Mouse (Mus musculus) G1E-ER4 (cell line): Measurements from ENCODE around the gene Rhbdf1. TPM values are rescaled to one million over a fixed set of nuclear protein-coding genes. Genes with fewer than 3 reads are reported as not detected.

Experiments used
- GATA1 ChIP-seq: IDR thresholded peaks from one replicate; pipeline ENCODE4 v1.8.0; 2012; ENCODE audit warnings: low read length, inconsistent platforms
- polyA plus RNA-seq: library from polyadenylated mRNA; stranded (reverse); fragments of >175 nt; gene quantifications from 2 replicates; pipeline ENCODE4 v1.2.3, GENCODE M21; 2012

Gene Rhbdf1
- 2.0 and 2.9 TPM in 2 replicates for polyA plus RNA-seq

GRCm38 (mm10) chr11:32221951-32222409 lies at the start of gene Rhbdf1:
Rhbdf1 (minus strand) TSS chr11:32222300.
- TF ChIP-seq GATA1: no peak

DNA sequence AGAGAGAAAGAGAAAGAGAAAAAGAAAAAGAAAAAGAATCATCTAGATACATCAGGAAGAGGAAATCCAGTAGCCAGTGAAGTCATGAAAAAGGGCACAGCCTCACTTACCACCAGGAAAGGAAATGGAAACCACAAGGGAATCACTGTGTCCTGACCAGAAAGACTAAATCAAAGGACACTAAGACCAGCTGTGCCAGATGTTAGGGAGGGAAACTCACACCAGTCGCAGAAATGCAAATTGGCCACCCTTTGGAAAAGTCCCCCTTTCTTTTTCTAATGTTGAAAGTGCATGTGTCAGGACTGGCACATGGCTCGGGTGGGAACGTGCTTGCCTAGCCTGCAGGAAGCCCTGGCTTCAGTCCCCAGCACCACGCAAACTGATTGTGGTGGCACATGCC lies 49.1 kb upstream of the Rhbdf1 start:
- TF ChIP-seq GATA1: no peak

GRCm38 (mm10) chr11:32268952-32269351 lies 46.9 kb upstream of the Rhbdf1 start:
- no peak for TF ChIP-seq GATA1

DNA sequence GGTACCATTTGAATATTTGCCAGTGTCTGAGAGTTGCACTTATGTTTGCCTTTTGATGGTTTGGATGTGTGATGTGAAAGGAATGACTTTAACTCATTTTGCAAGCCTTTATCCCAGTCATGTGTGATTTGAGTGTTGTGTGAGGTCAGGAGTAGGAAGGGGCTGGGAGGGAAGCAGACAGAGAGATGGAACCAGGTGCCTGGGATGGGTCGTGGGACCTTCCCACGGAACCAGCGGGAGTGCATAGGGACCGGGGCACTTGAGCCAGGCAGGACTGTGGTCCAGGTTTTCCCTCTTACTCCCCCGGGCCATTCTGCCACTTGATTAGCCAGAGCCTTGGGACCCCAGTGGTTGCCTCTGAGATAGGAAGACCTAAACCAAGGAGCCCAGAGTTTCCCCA lies 45.9 kb upstream of the Rhbdf1 start:
- no peak for TF ChIP-seq GATA1

DNA sequence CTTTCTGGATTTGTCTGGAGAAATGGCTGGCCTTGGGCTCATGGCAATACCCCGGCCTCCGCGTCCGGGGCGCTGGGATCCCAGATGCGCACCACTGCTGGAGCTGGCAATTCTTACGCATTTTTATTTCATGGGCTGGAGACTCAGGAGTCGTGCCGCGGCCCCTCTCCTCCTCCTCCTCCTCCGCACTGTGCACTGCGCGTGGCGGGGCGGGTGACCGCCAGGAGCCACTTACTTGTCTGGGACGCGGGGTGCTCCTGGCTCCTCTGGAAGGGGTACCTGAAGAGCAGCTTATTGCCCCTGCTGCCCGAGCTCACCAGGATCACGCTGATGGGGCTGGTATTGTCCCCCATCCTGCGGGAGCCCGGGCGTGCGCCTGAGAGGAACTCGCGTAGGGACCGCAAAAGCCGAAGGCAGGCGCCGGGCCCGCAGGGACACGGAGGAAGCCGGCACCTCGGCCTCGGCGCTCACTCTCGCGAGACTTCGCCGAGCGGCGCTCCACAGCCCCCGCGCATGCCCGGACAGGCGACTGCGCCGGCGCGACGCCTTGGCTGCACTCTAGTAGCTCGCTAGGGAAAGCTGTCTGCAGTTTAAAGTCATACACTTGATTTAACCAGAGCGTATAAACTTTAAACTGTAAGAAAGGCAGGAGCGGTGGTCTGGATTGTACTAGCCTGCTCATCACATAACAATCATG lies 45.2 kb upstream of the Rhbdf1 start, which contains the start of gene Nprl3:
TSS of gene Nprl3 (minus strand) at position 520 of the 697 bp plus-strand sequence.
- no peak for TF ChIP-seq GATA1

DNA sequence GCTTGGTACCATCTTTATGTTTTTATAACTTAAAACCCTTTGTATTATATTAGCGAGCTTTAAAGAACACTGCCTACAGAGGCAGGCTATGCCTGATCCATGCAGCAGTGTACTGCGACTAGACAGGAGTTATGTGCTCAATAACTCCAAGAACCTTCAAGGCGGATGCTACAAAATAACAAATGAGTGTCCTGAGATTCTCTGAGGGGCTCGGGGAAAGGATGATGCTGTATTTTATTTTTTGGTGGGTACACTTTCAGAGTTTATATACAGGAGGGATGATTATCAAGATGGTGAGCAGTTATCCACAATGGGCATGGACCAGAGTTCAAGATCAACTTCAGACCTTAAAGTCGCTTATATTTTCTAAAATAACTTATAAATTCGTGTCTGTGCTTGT lies 44.7 kb upstream of the Rhbdf1 start:
- no peak for TF ChIP-seq GATA1

- no peak for TF ChIP-seq GATA1
Observed at GRCm38 (mm10) chr11:32266194-32266593, 44.1 kb upstream of the Rhbdf1 start.

GRCm38 (mm10) chr11:32265117-32265738 lies 43.1 kb upstream of the Rhbdf1 start:
- TF ChIP-seq GATA1: peak; percentile 39

DNA sequence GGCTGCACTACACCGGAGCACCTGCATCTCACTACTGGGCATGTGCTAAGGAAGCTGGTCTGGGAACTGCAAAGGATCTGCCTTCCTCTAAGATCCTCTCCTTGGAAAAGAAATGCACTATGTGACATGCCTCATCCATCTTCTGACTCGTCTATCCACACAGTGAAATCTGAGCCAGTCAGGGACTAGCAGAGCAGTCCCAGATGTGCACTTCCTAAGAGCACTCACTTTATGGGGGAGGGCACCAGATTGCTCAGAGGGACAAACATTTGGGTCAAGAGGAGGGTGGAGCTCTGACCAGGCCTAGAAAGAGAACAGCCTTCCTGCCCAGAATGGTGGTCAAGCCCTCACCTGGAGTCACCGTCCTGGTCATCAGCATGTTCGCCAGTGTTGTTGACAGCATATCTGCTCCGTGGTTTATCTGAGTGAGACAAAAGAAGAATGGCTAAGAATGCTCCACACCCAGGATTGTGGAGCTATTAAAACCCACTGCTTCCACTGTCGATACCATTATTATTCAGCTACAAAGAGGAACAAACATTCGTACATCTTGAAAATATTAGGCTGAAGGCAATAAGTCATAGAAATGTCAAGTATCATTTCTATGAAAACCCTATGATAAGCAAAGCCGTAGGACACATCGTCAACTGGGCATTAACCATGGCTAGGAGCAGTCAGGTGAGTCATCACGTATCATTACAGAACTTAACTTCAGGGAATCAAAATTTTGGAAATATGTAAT lies 40.7 kb upstream of the Rhbdf1 start:
- no peak for TF ChIP-seq GATA1

DNA sequence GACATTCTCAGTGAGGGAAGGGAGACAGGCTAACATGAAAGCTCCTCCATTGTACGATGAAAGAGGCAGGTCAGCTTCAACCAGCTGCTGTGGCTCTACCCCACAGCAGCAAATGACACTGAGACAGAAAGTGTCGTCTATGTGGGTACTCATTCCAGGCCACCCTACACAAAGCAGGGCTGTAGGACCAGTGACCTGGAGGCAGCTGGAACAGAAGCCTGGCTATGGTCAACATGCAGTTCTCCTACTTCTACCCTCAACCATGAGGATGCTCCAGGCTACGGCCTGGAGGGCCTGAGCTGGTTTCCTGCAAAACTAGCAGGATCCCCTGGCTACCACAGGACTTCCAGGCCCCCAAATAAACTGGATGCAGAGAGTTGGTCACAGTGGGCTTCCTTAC lies 34.5 kb upstream of the Rhbdf1 start:
- no peak for TF ChIP-seq GATA1

DNA sequence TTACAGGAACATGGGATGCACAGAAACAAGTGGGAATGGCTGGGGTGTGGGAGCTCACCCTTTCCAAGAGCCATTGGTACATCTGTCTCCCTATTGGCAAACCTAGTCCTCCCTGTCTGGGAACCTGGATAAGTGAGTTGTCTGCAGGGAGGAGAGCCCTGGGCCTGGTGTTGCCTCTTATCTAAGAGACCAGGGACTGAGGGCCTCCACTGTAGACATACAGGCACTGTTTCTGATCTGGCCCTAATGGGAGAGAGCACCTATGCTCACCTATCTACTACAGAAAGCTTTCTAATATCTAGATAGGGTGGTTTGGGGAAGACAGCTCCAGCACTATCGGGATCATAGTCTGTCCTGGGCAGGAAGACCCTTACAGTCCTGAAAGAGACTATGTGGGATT lies 34.0 kb upstream of the Rhbdf1 start:
- TF ChIP-seq GATA1: no peak

DNA sequence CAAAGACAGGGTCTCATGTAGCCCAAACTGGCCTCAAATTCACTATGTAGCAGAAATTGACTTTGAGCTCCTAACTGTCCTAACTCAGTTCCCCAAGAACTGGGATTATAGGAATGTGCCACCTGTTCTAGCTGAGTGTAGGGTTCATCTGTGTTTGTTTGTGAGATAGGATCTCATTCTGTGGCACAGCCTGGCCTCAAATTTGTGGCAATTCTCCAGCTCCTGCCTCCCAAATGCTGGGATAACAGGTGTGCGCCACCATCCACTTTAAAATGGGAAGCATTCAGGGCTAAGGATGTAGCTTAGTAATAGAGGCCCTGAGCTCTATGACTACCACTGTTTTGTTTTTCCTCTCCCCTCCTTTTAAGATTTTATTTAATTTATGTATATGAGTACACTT lies 31.0 kb upstream of the Rhbdf1 start:
- no peak for TF ChIP-seq GATA1

- TF ChIP-seq GATA1: peak; percentile 95
Observed at GRCm38 (mm10) chr11:32250880-32251763, 29.0 kb upstream of the Rhbdf1 start.

GRCm38 (mm10) chr11:32248350-32248749 lies 26.2 kb upstream of the Rhbdf1 start:
- TF ChIP-seq GATA1: no peak

- TF ChIP-seq GATA1: no peak
Observed at GRCm38 (mm10) chr11:32247068-32247467, 25.0 kb upstream of the Rhbdf1 start.
